Mouse (Mus musculus) adrenal gland, postnatal 25 days (tissue): ENCODE results near the gene Pde11a. TPM values are rescaled to one million over a fixed set of nuclear protein-coding genes. Genes with fewer than 3 reads are reported as not detected.

ENCODE experiments used
- DNase-seq: peaks from one replicate; pipeline ENCODE4 v3.0.0; 2021; ENCODE audit warnings: mixed read lengths
- long read RNA-seq: library from polyadenylated mRNA; stranded (forward); transcript quantifications from one replicate; pipeline ENCODE4 v2.0.0, GENCODE M21; 2021
- total RNA-seq: library from RNA; stranded (reverse); gene quantifications from 2 replicates; pipeline ENCODE4 v1.2.3, GENCODE M21; 2021

Pde11a gene
- total RNA-seq: 0.30 TPM in 1 of 2 replicates, not detected in the other
- long read RNA-seq, partial matches to known transcripts: 1 of 1 reads
- long read RNA-seq, other reads (novel, unspliced or antisense): 0 of 1 reads

DNA sequence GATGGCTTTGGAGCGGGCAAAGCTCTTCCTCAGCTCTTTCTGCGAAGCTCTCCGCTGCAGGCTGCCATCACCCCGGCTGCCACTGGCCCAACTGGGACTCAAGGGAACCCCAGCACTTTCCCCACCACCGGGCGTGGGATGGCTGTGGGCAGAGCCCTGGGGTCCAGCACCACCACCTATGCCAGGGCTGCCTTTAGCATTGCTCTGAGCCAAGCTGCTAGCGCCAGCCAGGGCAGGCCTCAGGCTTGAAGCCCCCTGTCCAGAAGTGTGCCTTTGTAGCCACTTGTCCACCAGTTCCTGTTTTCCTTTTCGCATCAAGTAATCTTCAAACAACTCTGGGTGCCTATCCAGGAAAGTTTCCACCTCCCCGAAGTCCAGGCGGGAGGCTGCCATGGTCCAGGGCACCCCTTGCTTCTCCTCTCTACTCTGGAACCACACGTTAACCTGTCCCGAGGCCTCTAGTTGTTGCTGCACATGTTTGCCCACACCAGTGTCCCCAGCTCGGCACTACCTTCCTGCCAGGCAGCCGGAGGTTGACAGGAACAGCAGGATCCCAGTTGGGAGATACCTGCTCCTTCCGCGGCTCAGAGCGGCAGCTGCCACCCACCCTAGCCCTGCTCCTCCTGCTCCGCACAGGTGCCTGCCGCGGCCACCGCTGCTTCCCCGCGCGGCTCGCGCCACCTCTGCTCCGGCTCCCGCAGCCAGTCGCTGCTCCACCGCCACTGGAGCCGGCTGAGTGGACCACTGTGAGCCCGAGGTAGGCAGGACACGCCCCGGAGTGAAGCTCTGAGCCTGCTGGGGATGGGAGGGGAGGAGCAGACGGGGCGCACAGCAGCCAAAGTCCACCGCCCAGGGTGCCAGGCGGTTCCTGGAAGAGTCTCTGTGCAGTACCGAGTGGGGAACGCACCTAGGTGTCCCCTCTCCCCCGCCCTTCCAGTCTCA lies at the start of gene Pde11a:
Pde11a (minus strand) TSS at position 560 of the 942 bp plus-strand sequence.
- peak; percentile 45 for DNase-seq

DNA sequence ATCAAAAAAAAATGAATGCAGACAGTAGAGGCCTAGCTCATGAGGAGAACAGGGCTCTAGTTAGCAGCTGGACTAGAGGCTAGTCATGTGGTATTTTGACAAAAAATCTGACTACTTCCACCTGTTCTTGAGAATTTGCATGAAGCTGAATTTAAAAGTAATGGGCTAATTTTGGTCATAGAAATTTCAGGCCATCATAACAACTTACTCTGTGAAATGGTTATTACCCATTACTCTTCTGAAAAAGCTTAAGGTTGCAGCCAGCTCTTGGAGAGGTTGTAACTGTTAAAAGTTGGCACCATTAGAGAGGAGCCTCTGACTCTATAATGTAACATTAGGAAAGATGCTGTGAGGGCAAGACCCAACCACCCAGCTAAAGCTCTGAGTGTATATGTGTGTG lies 48.0 kb upstream of the Pde11a start:
- no peak for DNase-seq

DNA sequence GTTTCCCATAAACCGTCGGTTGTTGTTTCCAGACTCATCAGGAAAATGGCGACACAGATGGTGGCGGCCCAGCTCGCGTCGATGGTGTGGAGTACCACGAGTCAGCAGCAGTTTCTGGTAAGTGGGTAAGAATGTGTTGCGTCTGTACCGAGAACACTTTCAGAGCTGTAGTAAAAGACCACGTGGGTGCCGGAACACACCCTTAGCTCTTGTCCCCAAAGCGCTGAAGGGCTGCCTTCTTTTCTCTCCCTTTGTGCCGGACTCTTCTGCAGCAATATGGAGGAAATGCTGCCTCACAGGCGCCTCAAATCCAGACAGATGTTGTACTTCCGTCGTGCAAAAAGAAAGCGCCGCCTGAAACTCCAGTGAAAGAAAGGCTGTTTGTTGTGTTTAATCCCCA lies 40.1 kb upstream of the Pde11a start:
- no peak for DNase-seq

DNA sequence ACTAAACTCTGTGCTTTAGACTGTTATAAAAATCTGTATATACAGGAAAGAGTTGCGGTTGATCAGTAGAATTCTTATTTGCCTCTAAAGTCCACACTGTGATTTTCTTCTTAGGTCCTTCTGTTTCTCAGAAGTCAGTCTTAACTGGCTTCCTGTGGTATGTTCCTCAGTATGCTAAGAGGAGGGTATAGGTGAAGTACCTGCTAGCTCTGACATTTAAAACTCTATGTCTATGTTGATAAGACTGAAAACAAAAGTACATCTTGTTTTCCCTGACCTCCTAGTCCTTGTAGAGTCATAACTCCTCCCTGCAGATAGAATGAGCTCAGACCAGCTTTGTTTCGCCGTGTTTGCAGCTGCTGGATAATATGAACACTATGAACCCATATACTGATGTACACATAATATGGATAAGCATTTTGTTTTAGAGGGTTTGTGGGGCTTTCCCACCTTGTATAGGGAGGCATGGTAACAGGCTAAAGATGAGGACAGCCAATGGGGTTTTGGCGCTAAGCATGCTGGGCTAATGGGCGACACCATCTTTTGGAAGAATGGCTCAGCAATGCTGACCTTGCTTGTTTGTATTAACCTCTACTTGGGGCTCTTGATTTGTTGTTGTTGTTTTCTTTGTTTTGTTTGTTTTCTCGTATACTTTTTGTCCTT lies 36.1 kb upstream of the Pde11a start:
- no peak for DNase-seq

DNA sequence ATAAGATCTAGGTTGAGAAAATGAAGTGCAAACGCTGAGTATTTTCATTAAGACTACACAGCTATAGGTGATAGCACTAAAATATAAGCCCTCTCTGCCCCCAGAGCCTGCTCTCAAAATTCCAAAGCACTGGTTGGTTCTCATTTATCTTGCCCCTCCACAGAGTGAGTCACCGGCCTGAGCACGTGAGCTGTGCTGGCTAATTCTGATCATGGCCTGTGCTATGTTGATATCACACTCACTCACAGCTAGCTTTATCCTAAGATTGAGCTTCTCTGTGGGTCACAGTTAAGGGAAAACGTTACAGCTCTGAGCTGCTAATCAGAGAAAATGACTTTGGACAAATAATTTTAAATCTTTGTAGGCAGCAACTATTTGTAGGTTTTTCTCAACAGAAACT lies 33.7 kb upstream of the Pde11a start:
- DNase-seq: peak; percentile 67

DNA sequence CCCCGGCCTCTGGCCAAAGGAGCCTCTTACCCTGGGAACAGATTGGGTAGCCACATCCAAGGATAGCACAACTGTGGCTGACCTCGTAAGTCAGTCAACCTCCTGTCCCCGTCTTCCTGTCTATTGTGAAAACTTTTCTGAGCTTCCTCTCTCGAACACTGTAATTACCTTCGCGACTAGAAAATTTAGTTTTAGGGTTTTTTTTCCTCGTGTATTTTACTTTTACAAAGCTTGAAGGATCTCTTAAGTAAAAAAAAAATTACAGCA lies 32.0 kb upstream of the Pde11a start:
- DNase-seq: no peak

DNA sequence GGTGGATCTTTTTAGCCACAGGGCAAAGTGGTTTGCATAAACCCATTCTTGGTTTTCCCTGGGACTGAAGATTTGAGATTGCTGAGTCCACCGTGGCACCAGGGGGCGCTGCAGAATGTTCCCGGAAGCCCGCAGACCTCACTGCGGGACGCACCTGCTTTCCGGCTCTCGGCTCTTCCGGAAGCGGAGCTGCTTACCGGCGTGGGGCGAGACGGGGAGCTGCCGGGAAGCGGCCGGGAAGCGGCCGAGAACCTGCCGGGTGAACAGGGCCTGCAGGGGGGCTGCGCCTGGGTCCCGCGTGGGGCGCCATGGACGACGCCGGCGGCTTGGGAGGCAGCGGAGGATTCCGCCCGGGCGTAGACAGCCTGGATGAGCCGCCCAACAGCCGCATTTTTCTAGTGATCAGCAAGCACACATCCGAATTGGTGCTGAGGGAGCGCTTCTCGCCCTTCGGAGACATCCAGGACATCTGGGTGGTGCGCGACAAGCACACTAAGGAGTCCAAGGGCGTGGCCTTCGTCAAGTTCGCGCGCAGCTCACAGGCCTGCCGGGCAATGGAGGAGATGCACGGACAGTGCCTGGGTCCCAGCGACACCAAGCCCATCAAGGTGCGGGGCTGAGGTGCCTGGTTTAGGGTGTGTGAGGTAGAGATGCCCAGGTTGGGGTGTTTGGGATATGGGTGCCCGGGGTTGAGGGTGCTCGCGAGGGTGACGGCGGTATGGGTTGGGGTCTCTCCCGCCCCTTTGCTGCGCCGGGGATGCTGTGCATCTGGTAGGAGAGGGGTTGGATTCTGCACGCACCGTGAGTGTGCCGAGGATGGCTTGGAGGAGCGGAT lies 31.5 kb upstream of the Pde11a start, which contains the start of gene Rbm45:
Rbm45 (plus strand) TSS at position 164 of the 835 bp plus-strand sequence.
- peak; percentile 91 for DNase-seq

DNA sequence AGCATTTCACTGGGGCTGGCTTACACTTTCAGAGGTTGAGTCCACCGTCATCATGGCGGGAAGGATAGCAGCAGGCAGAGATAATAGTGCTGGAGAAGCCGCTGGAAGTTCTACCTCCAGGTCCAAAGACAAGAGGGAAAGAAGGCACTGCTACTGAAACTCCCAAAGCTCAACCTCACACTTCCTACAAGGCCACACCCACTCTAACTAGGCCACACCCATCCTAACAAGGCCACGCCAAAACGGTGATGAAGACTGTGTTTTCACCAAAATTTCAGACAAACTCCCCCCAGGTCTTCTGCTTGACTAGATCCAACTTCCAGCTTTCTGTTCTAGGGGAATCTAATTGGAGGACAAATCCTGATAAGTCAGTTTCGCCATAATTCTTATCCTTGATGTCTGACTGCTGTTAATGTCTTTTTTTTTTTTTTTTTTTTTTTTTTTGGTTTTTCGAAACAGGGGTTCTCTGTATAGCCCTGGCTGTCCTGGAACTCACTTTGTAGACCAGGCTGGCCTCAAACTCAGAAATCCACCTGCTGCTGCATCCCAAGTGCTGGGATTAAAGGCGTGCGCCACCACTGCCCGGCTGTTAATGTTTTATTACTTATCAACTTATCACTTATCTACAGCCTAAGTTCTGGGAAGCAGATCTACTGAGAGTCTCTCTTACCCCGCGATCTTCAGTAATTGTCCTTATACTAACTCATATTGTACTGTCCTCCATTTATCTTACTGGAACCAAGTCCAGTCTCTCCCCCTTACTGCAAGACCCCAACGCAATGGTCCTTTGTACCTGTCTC lies 30.5 kb upstream of the Pde11a start:
- DNase-seq: no peak

DNA sequence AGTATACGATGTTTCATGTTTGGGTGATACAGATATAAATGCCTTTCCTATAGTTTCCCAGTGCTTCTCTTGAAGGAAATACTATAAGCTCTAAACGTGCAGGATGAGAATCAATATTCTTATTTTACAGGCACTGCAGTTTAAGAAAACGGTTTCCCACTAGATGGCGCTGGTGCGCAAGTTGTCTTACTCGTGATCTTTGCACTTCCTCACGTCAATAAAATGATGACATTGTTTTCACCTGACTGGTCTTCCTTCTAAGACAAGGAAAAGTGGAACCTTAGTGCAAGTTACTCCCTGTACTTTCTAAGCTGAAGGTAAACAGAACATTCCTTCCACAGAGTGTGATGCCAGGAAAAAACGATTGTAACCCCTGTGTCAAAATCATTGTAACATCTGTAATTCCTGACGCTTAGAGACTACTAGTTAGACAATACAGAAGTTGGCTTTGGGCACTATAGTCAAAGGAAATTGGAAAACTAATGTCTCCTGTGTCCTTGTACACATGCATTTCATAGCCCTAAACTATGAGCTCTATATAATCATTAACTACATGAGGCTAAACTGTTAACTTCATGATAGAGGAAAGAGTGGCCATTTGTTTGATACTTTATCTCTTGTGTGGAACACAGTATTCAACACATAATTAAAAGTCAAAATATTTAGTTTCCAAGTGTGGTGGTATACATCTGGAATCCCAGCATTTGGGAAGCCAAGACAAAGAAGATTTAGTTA lies 28.8 kb upstream of the Pde11a start:
- peak; percentile 84 for DNase-seq

DNA sequence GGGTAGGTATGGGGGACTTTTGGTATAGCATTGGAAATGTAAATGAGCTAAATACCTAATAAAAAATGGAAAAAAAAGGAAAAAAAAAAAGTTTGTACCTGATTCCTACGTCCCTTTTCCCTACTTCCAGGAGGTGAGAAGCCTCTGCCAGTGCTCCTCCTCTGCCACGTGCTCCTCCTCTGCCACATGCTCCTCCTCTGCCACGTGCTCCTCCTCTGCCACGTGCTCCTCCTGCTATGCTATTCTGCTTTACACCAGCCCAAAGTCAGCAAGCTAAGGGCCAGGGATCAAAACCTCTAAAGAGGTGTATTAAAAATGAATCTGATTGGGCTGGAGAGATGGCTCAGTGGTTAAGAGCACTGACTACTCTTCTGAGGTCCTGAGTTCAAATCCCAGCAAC lies 27.2 kb upstream of the Pde11a start:
- no peak for DNase-seq

DNA sequence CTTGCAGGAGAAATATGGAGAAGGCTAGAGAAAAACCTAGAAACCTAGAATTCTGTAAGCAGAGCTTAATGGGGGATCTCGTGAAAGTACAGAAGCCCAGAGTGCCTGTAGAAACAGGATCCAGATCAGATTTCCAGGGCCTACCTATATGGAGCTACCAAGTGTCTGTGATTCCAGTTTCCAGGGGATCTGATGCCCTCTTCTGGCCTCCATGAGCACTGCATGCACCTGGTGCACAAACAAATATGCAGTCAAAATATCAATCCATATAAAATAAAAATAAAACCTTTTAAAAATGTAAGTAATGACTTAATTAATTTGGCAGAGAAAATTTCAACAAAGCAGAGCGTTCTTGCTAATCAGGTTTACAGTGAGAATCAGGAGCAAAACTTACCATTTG lies 23.5 kb upstream of the Pde11a start:
- DNase-seq: no peak

DNA sequence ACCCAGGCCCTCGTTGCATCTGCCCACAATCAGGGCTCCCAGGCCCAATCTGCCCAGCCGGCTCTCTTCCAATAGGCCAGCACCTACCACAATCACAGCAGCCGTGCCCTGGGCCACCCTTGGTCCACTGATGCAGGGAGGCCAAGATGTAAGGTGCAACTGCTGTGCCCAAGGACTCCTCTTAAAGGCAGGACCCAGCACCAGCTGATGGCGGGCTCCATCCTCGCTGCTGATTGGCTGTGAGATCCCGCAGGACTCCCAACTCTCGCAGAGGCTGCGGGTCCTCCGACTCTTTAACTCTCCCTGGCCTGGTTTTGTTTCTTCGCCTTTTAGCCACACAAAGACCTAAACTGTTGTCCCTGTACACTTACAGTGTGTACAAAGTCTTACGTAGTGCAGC lies 21.7 kb upstream of the Pde11a start, which contains the start of gene Cyct:
Cyct (minus strand) TSS at position 225 of the 400 bp plus-strand sequence.
- DNase-seq: no peak

DNA sequence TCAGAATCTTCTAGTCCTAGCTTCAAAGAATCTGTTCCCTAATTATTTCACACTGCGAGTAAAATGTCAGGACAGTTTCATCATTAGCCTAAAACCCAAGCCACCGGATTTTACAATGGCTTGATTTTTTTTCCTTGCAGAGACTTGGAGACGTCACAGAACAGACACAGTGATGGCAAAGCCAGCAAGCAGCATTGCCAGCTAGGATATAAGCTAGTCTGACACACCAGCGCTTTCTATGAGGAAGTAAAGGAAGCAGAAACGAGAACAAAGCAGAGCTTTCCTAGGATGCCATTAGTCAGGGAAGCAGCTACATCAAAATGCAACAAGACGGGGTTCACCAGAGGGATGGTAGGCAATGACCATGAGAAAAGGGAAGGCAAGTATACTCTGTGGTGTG lies 9.3 kb upstream of the Pde11a start:
- no peak for DNase-seq

DNA sequence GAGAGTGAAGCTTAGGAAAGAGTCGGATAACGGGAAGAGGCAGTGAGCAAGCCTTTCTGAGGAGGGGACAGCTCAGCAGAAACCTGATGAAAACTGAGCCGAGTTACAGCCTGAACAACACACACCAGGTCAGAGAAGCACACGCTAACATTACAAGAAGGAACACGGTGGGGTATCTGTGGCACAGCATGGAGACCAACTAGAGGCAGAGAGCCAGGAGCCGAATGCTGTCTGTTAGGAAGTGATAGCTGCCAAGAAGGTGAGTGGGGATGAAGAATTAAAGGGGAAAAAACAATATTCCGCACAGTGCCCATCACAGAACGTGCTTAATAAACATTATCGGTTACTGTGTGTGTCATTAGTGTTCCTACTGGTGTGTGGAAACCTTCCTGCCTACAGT lies 3.6 kb upstream of the Pde11a start:
- no peak for DNase-seq

DNA sequence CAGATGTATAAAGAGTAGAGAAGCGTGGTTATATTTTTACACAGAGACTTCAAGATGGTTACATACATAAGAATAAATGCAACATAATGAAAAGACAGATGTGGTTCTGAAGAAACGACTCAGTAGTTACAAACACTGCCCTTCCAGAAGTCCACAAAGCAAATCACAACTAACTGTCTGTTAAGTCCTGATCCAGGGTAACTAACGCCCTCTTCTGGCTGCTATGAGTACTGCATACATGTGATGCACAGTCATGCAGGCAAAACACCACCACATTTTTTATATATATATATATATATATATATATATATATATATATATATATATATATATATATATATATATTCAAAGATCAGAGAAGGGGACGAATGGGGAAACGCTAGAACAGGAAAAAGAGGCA lies 4.0 kb downstream of the Pde11a start:
- no peak for DNase-seq

DNA sequence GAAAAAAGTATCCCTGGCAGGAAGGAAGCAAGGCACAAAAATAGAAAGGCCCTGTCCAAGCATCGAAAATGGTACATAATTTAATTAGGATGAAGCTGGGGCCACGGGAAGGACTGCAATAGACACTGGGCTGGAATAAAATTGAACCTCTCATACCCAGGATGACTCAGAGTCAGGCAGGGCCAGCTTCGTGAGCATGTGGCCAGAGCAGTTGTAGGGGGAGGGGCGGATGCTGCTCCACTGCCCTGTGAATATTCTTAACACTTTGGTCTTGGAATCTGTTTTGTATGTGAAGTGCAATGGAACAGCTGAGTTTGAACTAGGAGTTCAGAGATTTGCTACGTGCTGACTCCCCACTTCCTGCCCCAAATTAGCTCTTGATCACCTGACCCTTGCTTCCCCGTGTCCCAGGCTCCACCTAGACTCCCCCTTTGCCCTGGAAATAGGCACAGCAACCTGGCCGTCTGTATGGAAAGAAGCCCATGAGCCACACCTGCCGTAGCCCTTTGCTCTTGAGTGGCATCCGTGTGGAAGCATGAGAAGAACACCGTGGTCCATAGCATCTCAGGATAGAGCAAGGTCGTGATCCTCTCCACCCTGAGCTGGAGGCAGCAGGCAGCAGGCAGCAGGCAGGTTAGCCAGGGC lies 6.3 kb downstream of the Pde11a start:
- DNase-seq: no peak

DNA sequence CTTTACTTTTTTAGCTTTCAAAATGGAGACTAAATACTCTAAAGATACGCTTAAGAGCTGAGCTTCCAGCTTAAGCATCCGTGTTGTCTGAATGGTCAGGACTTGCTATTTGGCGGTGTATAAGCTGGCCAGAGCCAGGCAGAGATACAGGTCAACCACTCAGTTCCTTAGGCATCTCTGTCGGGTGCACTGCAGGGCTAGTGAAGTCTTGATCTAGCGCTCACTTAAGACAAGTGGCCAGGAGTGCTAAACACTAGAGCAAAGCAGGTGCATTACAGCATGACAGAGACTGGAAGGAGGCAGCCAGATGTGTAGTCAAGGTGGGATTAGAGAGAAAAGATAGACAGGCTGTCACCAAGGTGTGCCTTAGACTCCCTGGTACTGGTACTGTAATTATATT lies 8.5 kb downstream of the Pde11a start:
- no peak for DNase-seq

DNA sequence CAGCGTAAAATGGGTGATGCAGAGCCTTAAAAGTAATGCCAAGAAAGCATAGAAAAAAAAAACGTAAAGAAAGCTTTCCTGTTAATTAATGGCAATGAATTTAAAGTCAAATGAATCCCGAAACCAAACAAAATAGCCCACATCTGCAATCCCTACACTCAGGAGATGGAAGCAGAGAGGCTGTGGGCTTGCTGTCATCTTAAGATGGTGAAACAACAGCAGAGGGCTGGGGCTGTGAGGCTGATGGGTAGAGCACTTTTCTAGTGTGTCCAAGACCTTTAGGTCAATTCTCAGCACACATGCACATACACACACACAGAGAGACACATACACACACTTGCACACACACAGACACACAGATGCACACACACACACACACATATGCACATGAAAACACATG lies 12.4 kb downstream of the Pde11a start:
- no peak for DNase-seq

DNA sequence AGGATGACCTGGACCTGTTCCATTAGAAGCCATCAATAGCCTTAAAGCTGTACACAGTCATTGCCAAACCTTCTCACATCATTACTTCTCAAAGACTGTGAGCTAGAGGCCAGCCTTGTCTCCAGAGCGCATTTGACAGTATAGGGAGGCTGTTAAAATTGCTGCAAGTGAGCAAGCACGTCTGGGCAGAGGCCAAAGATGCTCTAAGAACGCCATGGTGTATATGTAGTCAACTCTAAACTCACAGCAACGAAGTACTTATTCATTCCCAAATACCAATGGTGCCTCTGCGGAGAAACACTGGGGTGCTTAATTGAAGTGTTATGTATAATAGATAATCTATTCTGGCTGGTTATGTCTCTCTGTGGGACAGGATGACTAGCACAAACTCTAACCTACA lies 14.1 kb downstream of the Pde11a start:
- no peak for DNase-seq

DNA sequence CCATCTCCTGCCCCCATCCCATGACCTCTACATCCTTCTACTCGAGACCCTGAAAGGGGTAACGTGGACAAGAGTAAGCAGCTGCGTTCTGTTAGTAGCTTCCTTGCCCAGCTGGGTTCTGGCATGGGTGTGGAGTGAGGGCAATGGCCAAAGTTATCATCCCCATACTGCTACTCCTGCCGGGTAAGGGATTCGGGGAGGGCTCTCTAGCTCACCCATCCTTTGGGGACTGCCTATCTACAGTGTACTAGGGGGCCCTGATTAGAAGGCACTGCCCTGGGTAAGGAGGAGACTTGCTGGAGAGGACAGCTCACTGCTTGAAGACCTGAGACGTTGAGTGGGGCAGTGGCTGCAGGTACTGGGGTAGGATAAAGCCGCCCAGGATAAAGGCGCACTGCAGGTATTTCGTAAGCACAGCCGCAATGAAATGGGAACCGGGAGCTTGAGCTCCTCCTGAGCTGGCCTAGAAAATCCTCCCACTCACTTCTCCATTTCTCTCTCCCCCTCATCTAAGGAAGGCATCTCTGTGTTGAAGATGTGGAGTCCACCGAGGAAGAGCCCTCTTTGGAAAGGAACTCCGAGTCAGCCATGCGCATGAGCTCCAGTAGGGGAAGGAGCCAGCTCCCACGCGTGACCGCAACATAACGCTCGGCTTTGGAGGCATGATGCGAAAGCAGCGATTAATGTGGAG lies 15.2 kb downstream of the Pde11a start:
- no peak for DNase-seq
